Mouse (Mus musculus): ENCODE results near the gene Tsfm. TPM values are rescaled to one million over a fixed set of nuclear protein-coding genes. Genes with fewer than 3 reads are reported as not detected.

Gene Tsfm
- polyA plus RNA-seq, 1 experiment: 28.6 TPM

GRCm38 (mm10) chr10:126981746-126982145 is 48.9 kb downstream of the Tsfm start:
- Histone ChIP-seq H3K4me1 (ENCODE audit: control insufficient read depth, insufficient read depth, low read length) (peaks cover 27% of the 10 kb centered on the region), H3K4me3 (ENCODE audit: insufficient read depth, low read length) (peak overlapping the region; percentile 91), H3K27ac (ENCODE audit: insufficient read depth, low read length) (peak overlapping the region; percentile 88; the same call in 1 of the 2 replicates)
- peak; percentile 81 for TF ChIP-seq POLR2A (IDR thresholded peaks at IDR 0.05; ENCODE audit: low read depth, low read length)
- TF ChIP-seq CTCF (IDR thresholded peaks at IDR 0.05; ENCODE audit: borderline replicate concordance, insufficient read depth, low read length): no peak

- H3K27ac ChIP-seq (ENCODE audit: insufficient read depth, low read length): peak overlapping the region; percentile 88
- peak overlapping the region; percentile 91 for H3K4me3 ChIP-seq (ENCODE audit: insufficient read depth, low read length)
- TF ChIP-seq POLR2A (IDR thresholded peaks at IDR 0.05; ENCODE audit: low read depth, low read length): no peak
- no peak for TF ChIP-seq CTCF (IDR thresholded peaks at IDR 0.05; ENCODE audit: borderline replicate concordance, insufficient read depth, low read length)
- peaks cover 23% of the 10 kb centered on the region for H3K4me1 ChIP-seq (ENCODE audit: control insufficient read depth, insufficient read depth, low read length)
Measured at GRCm38 (mm10) chr10:126980933-126981530, 49.6 kb downstream of the Tsfm start.

GRCm38 (mm10) chr10:126980221-126980932 is 50.3 kb downstream of the Tsfm start:
- Histone ChIP-seq H3K4me3 (ENCODE audit: insufficient read depth, low read length) (peak overlapping the region; percentile 91), H3K4me1 (ENCODE audit: control insufficient read depth, insufficient read depth, low read length) (peaks cover 23% of the 10 kb centered on the region), H3K27ac (ENCODE audit: insufficient read depth, low read length) (peak overlapping the region; percentile 88)
- TF ChIP-seq POLR2A (IDR thresholded peaks at IDR 0.05; ENCODE audit: low read depth, low read length) (no peak), CTCF (IDR thresholded peaks at IDR 0.05; ENCODE audit: borderline replicate concordance, insufficient read depth, low read length) (no peak)

- peaks cover 23% of the 10 kb centered on the region for H3K4me1 ChIP-seq (ENCODE audit: control insufficient read depth, insufficient read depth, low read length)
- no peak for TF ChIP-seq CTCF (IDR thresholded peaks at IDR 0.05; ENCODE audit: borderline replicate concordance, insufficient read depth, low read length)
- 0 out of 2 replicates have a peak, but pooled peaks have one; percentile 9 for TF ChIP-seq POLR2A (IDR thresholded peaks at IDR 0.05; ENCODE audit: low read depth, low read length)
- H3K27ac ChIP-seq (ENCODE audit: insufficient read depth, low read length): peak overlapping the region; percentile 98
- H3K4me3 ChIP-seq (ENCODE audit: insufficient read depth, low read length): peak overlapping the region; percentile 91
Measured at GRCm38 (mm10) chr10:126979636-126980151, 50.9 kb downstream of the Tsfm start.

GRCm38 (mm10) chr10:126979121-126979635 is 51.5 kb downstream of the Tsfm start:
- TF ChIP-seq POLR2A (IDR thresholded peaks at IDR 0.05; ENCODE audit: low read depth, low read length) (0 out of 2 replicates have a peak, but pooled peaks have one; percentile 20), CTCF (IDR thresholded peaks at IDR 0.05; ENCODE audit: borderline replicate concordance, insufficient read depth, low read length) (no peak)
- H3K4me3 ChIP-seq (ENCODE audit: insufficient read depth, low read length): peak overlapping the region; percentile 91
- peak overlapping the region; percentile 98 for H3K27ac ChIP-seq (ENCODE audit: insufficient read depth, low read length)
- H3K4me1 ChIP-seq (ENCODE audit: control insufficient read depth, insufficient read depth, low read length): peaks cover 20% of the 10 kb centered on the region

- Histone ChIP-seq H3K4me3 (ENCODE audit: insufficient read depth, low read length) (peak within 1 kb of the TSS; percentile 91), H3K27ac (ENCODE audit: insufficient read depth, low read length) (peak within 1 kb of the TSS; percentile 98), H3K4me1 (ENCODE audit: control insufficient read depth, insufficient read depth, low read length) (peaks cover 13% of the 10 kb centered on the region)
- TF ChIP-seq CTCF (IDR thresholded peaks at IDR 0.05; ENCODE audit: borderline replicate concordance, insufficient read depth, low read length) (no peak), POLR2A (IDR thresholded peaks at IDR 0.05; ENCODE audit: low read depth, low read length) (peak; percentile 99)
Measured at GRCm38 (mm10) chr10:126978277-126978994, 52.2 kb downstream of the Tsfm start, which contains the start of gene Ctdsp2. Gene Ctdsp2, plus strand, starts transcription at chr10:126978717.

GRCm38 (mm10) chr10:126977076-126977475 is 53.6 kb downstream of the Tsfm start:
- no peak overlapping the region for H3K27ac ChIP-seq (ENCODE audit: insufficient read depth, low read length)
- no peak for TF ChIP-seq CTCF (IDR thresholded peaks at IDR 0.05; ENCODE audit: borderline replicate concordance, insufficient read depth, low read length)
- TF ChIP-seq POLR2A (IDR thresholded peaks at IDR 0.05; ENCODE audit: low read depth, low read length): no peak
- H3K4me1 ChIP-seq (ENCODE audit: control insufficient read depth, insufficient read depth, low read length): peaks cover 6% of the 10 kb centered on the region
- no peak overlapping the region for H3K4me3 ChIP-seq (ENCODE audit: insufficient read depth, low read length)

GRCm38 (mm10) chr10:126975706-126976105 is 54.9 kb downstream of the Tsfm start:
- Histone ChIP-seq H3K4me1 (ENCODE audit: control insufficient read depth, insufficient read depth, low read length) (peaks cover 6% of the 10 kb centered on the region), H3K4me3 (ENCODE audit: insufficient read depth, low read length) (no peak overlapping the region), H3K27ac (ENCODE audit: insufficient read depth, low read length) (no peak overlapping the region)
- TF ChIP-seq POLR2A (IDR thresholded peaks at IDR 0.05; ENCODE audit: low read depth, low read length) (no peak), CTCF (IDR thresholded peaks at IDR 0.05; ENCODE audit: borderline replicate concordance, insufficient read depth, low read length) (no peak)

- Histone ChIP-seq H3K27ac (ENCODE audit: insufficient read depth, low read length) (no peak overlapping the region), H3K4me1 (ENCODE audit: control insufficient read depth, insufficient read depth, low read length) (peaks cover 4% of the 10 kb centered on the region), H3K4me3 (ENCODE audit: insufficient read depth, low read length) (no peak overlapping the region)
- no peak for TF ChIP-seq CTCF (IDR thresholded peaks at IDR 0.05; ENCODE audit: borderline replicate concordance, insufficient read depth, low read length)
- no peak for TF ChIP-seq POLR2A (IDR thresholded peaks at IDR 0.05; ENCODE audit: low read depth, low read length)
Measured at GRCm38 (mm10) chr10:126972988-126973387, 57.7 kb downstream of the Tsfm start.

All from embryonic fibroblast, embryonic 13.5 days (primary cell).